Mouse (Mus musculus): ENCODE data around the gene Tmem132a. TPM values are rescaled to one million over a fixed set of nuclear protein-coding genes. Genes with fewer than 3 reads are reported as not detected.

Gene Tmem132a
- polyA plus RNA-seq, 1 experiment from 2014 or later = 195 TPM

DNA sequence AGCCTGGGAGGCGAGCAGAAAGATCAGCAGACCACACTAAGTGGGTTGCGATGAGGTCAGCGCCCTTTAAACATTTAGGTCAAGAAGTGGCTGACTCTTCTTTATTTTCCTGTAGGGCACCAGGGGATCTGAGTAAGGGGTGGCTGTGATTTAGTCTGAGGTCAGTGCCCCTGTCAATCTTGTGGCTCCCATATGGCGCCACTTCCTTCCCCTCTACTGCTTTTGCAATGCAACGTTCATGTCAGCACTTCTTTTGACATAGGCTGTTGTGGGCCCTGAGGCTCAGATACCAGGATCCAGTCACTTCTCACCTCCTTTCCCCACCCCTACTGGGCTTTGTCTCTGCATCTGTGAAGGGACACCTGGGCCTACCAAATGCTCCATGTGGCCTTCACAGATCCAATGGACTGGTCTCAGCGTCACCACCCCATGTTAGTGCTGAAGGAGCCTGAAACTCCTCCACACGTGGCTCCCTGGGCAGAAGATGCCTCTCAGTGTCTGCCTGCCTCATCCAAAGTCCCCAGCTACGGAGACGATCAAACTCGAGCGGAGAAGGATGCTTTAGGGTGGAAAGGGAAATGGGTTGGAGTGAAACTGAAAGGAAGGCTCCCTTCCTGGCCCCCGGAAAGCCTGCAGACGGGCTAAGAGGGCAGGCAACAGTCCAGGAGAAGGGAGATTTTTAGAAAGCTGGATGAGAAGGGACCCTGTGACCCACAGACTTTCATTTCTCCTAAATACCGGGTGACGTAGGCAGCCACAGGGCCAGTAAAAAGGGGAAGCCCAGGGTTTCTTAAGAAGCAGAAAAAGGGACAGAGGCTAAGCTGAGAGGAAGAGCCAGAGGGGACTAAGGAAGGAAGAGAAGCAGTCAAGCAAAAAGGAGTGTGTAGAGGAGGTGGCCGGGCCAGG is 27.8 kb downstream of the Tmem132a start:
- Histone ChIP-seq H3K4me3 (replicated peaks; ENCODE audit: low read length) (no peak overlapping the region), H3K9ac (replicated peaks; ENCODE audit: low read depth, low read length) (no peak overlapping the region), H3K27me3 (replicated peaks; ENCODE audit: control insufficient read depth, insufficient read depth, low read length) (no peaks in the 10 kb centered on the region), H3K27ac (ENCODE audit: low read length) (no peak overlapping the region), H3K9me3 (ENCODE audit: control insufficient read depth, low read length) (no peaks in the 10 kb centered on the region), H3K4me1 (replicated peaks; ENCODE audit: control insufficient read depth, insufficient read depth, low read length) (no peaks in the 10 kb centered on the region), H3K36me3 (ENCODE audit: control insufficient read depth, insufficient read depth) (no peaks in the 10 kb centered on the region), H3K4me2 (ENCODE audit: low read length) (no peak overlapping the region)
- ATAC-seq = no peak
- WGBS = 76% methylated on average over 16 of the region's 16 CpGs

DNA sequence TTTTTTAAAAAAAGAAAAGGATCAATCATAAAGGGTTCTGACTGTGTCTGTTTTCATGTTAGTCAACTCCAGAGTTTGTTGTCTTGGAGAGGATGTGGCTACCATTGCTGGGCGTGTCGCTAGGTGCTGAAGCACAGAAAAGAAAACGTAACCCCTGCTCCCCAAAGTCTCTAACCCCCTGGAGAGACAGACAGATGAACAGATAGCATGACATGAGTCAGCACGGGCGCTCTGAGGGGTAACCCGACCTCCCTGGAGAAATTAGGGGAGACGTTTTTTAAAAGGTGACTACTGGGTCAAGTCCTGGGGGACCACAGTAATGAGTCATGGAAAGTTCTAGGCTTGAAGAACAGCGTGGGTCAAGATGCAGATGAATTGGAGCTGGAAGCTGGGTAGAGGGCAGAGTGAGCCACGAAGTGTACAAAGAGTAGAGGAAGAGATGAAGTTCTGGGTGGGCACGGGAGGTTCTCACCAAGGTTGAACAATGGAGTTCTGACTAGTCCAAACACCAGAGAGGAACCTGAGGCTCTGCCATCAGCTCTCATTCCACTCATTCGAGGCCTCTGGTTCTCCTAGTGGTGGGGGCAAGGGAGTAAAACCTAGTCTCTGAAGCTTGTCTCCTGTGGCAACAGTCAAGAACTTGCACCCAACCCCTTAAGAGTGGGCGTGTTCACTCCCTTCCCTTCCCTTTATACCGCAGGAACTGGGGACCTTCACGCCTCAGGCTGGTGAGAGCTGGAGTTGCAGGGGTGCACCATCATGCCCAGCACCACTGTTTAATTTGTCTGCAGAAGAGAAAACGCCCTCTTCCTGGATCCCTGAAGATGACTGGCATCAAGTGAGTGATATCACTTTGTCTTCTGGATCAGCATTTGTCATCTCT is 30.5 kb downstream of the Tmem132a start, which contains the start of gene Slc15a3:
TSS of gene Slc15a3 (plus strand) at position 718 of the 883 bp plus-strand sequence.
- no peak for ATAC-seq
- no peaks in the 10 kb centered on the region for H3K27me3 ChIP-seq (replicated peaks; ENCODE audit: control insufficient read depth, insufficient read depth, low read length)
- 84% methylated on average over 15 of the region's 15 CpGs for WGBS
- no peaks in the 10 kb centered on the region for H3K4me1 ChIP-seq (replicated peaks; ENCODE audit: control insufficient read depth, insufficient read depth, low read length)
- H3K4me2 ChIP-seq (ENCODE audit: low read length) = no peak within 1 kb of the TSS
- no peak within 1 kb of the TSS for H3K4me3 ChIP-seq (replicated peaks; ENCODE audit: low read length)
- H3K36me3 ChIP-seq (ENCODE audit: control insufficient read depth, insufficient read depth) = no peaks in the 10 kb centered on the region
- no peak within 1 kb of the TSS for H3K27ac ChIP-seq (ENCODE audit: low read length)
- no peaks in the 10 kb centered on the region for H3K9me3 ChIP-seq (ENCODE audit: control insufficient read depth, low read length)
- H3K9ac ChIP-seq (replicated peaks; ENCODE audit: low read depth, low read length) = no peak within 1 kb of the TSS

DNA sequence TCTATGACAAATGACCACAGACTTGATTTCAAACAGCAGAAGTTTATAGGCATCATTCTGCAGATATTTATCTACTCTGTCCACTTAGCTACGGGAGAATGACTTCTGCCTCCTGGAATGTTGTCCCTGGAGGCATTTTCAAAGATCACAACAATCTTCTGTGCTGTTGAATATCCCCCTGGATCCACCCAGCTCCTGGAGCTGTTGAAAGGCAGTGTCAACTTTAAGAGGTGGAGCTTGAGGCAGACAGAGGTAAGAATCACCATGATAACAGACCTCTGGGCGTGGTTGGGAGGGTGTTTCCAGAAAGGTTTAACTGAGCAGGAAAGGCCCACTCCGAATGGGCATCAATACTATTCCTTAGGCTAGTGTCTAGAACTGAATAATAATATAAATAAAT is 34.1 kb downstream of the Tmem132a start:
- ATAC-seq = no peak
- 65% methylated on average over 3 of the region's 3 CpGs for whole genome bisulfite sequencing
- Histone ChIP-seq H3K36me3 (ENCODE audit: control insufficient read depth, insufficient read depth) (no peaks in the 10 kb centered on the region), H3K4me1 (replicated peaks; ENCODE audit: control insufficient read depth, insufficient read depth, low read length) (no peaks in the 10 kb centered on the region), H3K4me3 (replicated peaks; ENCODE audit: low read length) (no peak overlapping the region), H3K4me2 (ENCODE audit: low read length) (no peak overlapping the region), H3K9me3 (ENCODE audit: control insufficient read depth, low read length) (no peaks in the 10 kb centered on the region), H3K27me3 (replicated peaks; ENCODE audit: control insufficient read depth, insufficient read depth, low read length) (no peaks in the 10 kb centered on the region), H3K9ac (replicated peaks; ENCODE audit: low read depth, low read length) (no peak overlapping the region), H3K27ac (ENCODE audit: low read length) (no peak overlapping the region)

GRCm38 (mm10) chr19:10833611-10834010 is 36.1 kb downstream of the Tmem132a start:
- Histone ChIP-seq H3K4me2 (ENCODE audit: low read length) (no peak overlapping the region), H3K4me1 (replicated peaks; ENCODE audit: control insufficient read depth, insufficient read depth, low read length) (no peaks in the 10 kb centered on the region), H3K9me3 (ENCODE audit: control insufficient read depth, low read length) (no peaks in the 10 kb centered on the region), H3K36me3 (ENCODE audit: control insufficient read depth, insufficient read depth) (no peaks in the 10 kb centered on the region), H3K27ac (ENCODE audit: low read length) (no peak overlapping the region), H3K4me3 (replicated peaks; ENCODE audit: low read length) (no peak overlapping the region), H3K9ac (replicated peaks; ENCODE audit: low read depth, low read length) (no peak overlapping the region), H3K27me3 (replicated peaks; ENCODE audit: control insufficient read depth, insufficient read depth, low read length) (no peaks in the 10 kb centered on the region)
- 71% methylated on average over 3 of the region's 3 CpGs for WGBS
- no peak for ATAC-seq

- 86% methylated on average over 3 of the region's 3 CpGs for WGBS
- H3K4me2 ChIP-seq (ENCODE audit: low read length) = no peak overlapping the region
- H3K36me3 ChIP-seq (ENCODE audit: control insufficient read depth, insufficient read depth) = no peaks in the 10 kb centered on the region
- no peak overlapping the region for H3K27ac ChIP-seq (ENCODE audit: low read length)
- no peak overlapping the region for H3K4me3 ChIP-seq (replicated peaks; ENCODE audit: low read length)
- H3K27me3 ChIP-seq (replicated peaks; ENCODE audit: control insufficient read depth, insufficient read depth, low read length) = no peaks in the 10 kb centered on the region
- H3K9me3 ChIP-seq (ENCODE audit: control insufficient read depth, low read length) = no peaks in the 10 kb centered on the region
- no peak overlapping the region for H3K9ac ChIP-seq (replicated peaks; ENCODE audit: low read depth, low read length)
- no peaks in the 10 kb centered on the region for H3K4me1 ChIP-seq (replicated peaks; ENCODE audit: control insufficient read depth, insufficient read depth, low read length)
- no peak for ATAC-seq
Observed at GRCm38 (mm10) chr19:10832030-10832429, 37.7 kb downstream of the Tmem132a start.

- no peak overlapping the region for H3K4me2 ChIP-seq (ENCODE audit: low read length)
- WGBS = 5% methylated on average over 5 of the region's 5 CpGs
- ATAC-seq = no peak
- H3K27me3 ChIP-seq (replicated peaks; ENCODE audit: control insufficient read depth, insufficient read depth, low read length) = no peaks in the 10 kb centered on the region
- no peaks in the 10 kb centered on the region for H3K36me3 ChIP-seq (ENCODE audit: control insufficient read depth, insufficient read depth)
- no peak overlapping the region for H3K9ac ChIP-seq (replicated peaks; ENCODE audit: low read depth, low read length)
- no peaks in the 10 kb centered on the region for H3K4me1 ChIP-seq (replicated peaks; ENCODE audit: control insufficient read depth, insufficient read depth, low read length)
- H3K4me3 ChIP-seq (replicated peaks; ENCODE audit: low read length) = no peak overlapping the region
- H3K9me3 ChIP-seq (ENCODE audit: control insufficient read depth, low read length) = no peaks in the 10 kb centered on the region
- no peak overlapping the region for H3K27ac ChIP-seq (ENCODE audit: low read length)
Observed at GRCm38 (mm10) chr19:10831424-10831823, 38.3 kb downstream of the Tmem132a start.

DNA sequence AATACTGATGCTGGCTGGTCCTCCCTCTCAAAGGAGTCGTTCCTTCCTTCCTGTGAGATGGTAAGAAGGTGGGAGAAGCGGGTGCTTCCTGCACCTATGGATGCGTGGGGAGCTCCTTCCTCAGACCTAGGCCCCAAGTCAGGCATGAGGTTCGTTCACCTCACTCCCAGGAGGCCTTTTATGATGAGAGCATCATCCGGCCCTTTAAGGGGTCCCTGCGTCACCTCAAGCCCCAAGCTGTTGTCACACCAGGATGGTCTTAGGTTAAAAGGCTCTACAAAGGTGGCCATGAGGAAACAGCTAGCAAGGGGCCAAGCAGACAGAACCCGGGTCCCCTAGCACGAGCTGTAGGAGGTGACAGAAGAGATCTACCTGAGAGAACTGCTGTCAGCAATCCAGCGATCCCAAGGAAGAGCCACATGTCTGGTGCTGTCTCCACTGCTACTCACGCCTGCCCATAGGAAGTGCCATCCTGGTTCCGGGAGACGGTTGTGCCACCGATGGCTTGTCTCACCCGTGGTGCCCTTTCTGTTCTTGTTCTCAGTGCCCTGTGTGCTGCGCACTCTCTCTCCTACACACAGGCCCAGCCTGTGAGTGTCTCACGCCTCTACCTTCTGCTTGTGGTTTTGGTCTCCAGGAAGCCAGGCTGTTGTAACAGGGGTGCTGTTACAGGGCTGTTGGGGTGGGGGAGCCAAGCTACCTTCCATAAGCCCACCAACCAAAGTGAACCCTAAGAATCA is 40.1 kb downstream of the Tmem132a start, which contains the start of gene Cd6:
TSS of gene Cd6 (minus strand) at position 623 of the 740 bp plus-strand sequence.
- no peak for ATAC-seq
- Histone ChIP-seq H3K27me3 (replicated peaks; ENCODE audit: control insufficient read depth, insufficient read depth, low read length) (no peaks in the 10 kb centered on the region), H3K27ac (ENCODE audit: low read length) (no peak within 1 kb of the TSS), H3K9ac (replicated peaks; ENCODE audit: low read depth, low read length) (no peak within 1 kb of the TSS), H3K9me3 (ENCODE audit: control insufficient read depth, low read length) (no peaks in the 10 kb centered on the region), H3K4me2 (ENCODE audit: low read length) (no peak within 1 kb of the TSS), H3K36me3 (ENCODE audit: control insufficient read depth, insufficient read depth) (no peaks in the 10 kb centered on the region), H3K4me1 (replicated peaks; ENCODE audit: control insufficient read depth, insufficient read depth, low read length) (no peaks in the 10 kb centered on the region), H3K4me3 (replicated peaks; ENCODE audit: low read length) (no peak within 1 kb of the TSS)
- WGBS = 93% methylated on average over 16 of the region's 16 CpGs

DNA sequence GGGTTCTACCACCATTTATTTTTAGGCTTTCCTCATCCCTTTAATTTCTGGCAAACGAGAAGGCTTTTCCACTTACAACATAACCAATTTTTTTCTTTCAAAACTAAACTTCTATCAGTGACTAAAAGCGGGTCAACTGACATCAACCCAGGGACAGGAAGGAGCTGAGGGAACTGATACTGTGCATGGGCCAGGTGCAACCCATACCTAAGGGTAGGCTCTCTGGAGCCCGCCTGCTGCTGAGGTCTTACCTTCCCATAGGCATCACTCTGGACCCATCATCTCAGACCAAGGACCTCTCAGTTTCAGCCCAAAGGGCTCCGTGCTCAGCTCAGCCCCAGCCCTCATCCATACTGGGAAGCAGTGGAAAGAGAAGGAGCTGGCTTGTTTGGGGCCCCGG is 41.4 kb downstream of the Tmem132a start:
- Histone ChIP-seq H3K27me3 (replicated peaks; ENCODE audit: control insufficient read depth, insufficient read depth, low read length) (no peaks in the 10 kb centered on the region), H3K27ac (ENCODE audit: low read length) (no peak overlapping the region), H3K9ac (replicated peaks; ENCODE audit: low read depth, low read length) (no peak overlapping the region), H3K9me3 (ENCODE audit: control insufficient read depth, low read length) (no peaks in the 10 kb centered on the region), H3K36me3 (ENCODE audit: control insufficient read depth, insufficient read depth) (no peaks in the 10 kb centered on the region), H3K4me1 (replicated peaks; ENCODE audit: control insufficient read depth, insufficient read depth, low read length) (no peaks in the 10 kb centered on the region), H3K4me3 (replicated peaks; ENCODE audit: low read length) (no peak overlapping the region), H3K4me2 (ENCODE audit: low read length) (no peak overlapping the region)
- no peak for ATAC-seq
- WGBS = 88% methylated on average over 5 of the region's 5 CpGs

DNA sequence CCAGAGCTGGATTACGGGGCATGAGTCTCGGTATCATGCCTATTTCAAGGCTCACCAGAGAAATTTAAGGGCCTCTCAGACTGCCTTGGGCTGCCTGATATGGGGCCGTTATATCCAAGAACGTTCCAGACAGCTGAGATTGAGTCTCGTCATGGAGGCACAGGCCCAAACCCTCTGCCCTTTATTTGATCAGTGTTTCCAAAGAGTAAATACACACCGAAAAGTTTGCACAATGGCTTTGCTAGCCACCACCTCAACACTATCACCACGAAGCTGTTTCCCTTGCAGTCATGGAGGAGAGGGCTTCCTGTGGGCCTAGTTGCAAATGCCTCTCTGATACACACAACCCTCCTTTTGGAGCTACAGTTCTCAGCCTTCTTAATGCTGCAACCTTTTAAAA is 45.7 kb downstream of the Tmem132a start:
- no peak overlapping the region for H3K27ac ChIP-seq (ENCODE audit: low read length)
- WGBS = 92% methylated on average over 7 of the region's 7 CpGs
- no peaks in the 10 kb centered on the region for H3K9me3 ChIP-seq (ENCODE audit: control insufficient read depth, low read length)
- H3K4me3 ChIP-seq (replicated peaks; ENCODE audit: low read length) = no peak overlapping the region
- H3K27me3 ChIP-seq (replicated peaks; ENCODE audit: control insufficient read depth, insufficient read depth, low read length) = no peaks in the 10 kb centered on the region
- ATAC-seq = no peak
- H3K4me2 ChIP-seq (ENCODE audit: low read length) = no peak overlapping the region
- H3K4me1 ChIP-seq (replicated peaks; ENCODE audit: control insufficient read depth, insufficient read depth, low read length) = no peaks in the 10 kb centered on the region
- H3K9ac ChIP-seq (replicated peaks; ENCODE audit: low read depth, low read length) = no peak overlapping the region
- H3K36me3 ChIP-seq (ENCODE audit: control insufficient read depth, insufficient read depth) = no peaks in the 10 kb centered on the region

All from forebrain, embryonic 16.5 days (tissue).